ENCODE assay signal across 8 mouse cellular contexts in genomic region chr6:86364442-86365141, GRCm38 (mm10). TPM values are rescaled to one million over a fixed set of nuclear protein-coding genes. Genes with fewer than 3 reads are reported as not detected.
A peak's percentile ranks its signal among the peaks of the same experiment; 100 is the strongest.
DNase-seq lines count a peak whose midpoint lies in the region; ATAC-seq and TF ChIP-seq lines count a peak whose summit lies in the region.

No protein-coding gene starts in this region.

- H3K9me3 ChIP-seq in G1E (replicated peaks): no peaks in the 10 kb centered on the region; the same call in 1 of the 2 replicates
- H3K9me3 ChIP-seq in lung, embryonic 15.5 days: no peaks in the 10 kb centered on the region

- H3K27me3 ChIP-seq in G1E (ENCODE audit: insufficient read depth, low read length): peaks cover 17% of the 10 kb centered on the region
- no peaks in the 10 kb centered on the region for H3K27me3 ChIP-seq in cerebellum, adult 2 months (ENCODE audit: control insufficient read depth, insufficient read depth, low read length)
- H3K27me3 ChIP-seq in lung, embryonic 15.5 days: no peaks in the 10 kb centered on the region
- no peaks in the 10 kb centered on the region for H3K27me3 ChIP-seq in thymus, adult 2 months (ENCODE audit: control insufficient read depth, insufficient read depth, low read length)

- H3K4me1 ChIP-seq in G1E (ENCODE audit: insufficient read depth, low read depth, low read length): peaks cover 41% of the 10 kb centered on the region
- H3K4me1 ChIP-seq in cerebellum, adult 2 months (ENCODE audit: control insufficient read depth, insufficient read depth, low read length): peaks cover 4% of the 10 kb centered on the region
- H3K4me1 ChIP-seq in lung, embryonic 15.5 days: peaks cover 12% of the 10 kb centered on the region
- H3K4me1 ChIP-seq in thymus, adult 2 months (replicated peaks; ENCODE audit: control insufficient read depth, insufficient read depth, low read length): peaks cover 7% of the 10 kb centered on the region

- WGBS in cerebellum, adult 2 months: under 1% methylated on average over 17 of the region's 17 CpGs
- WGBS in lung, embryonic 15.5 days: under 1% methylated on average over 17 of the region's 17 CpGs
- 1% methylated on average over 17 of the region's 17 CpGs for WGBS in thymus, adult 2 months

- H3K4me3 ChIP-seq in G1E (ENCODE audit: low read depth, low read length): peak overlapping the region; percentile 93
- H3K4me3 ChIP-seq in cerebellum, adult 2 months (replicated peaks; ENCODE audit: insufficient read depth, low read depth, low read length): peak overlapping the region; percentile 91
- H3K4me3 ChIP-seq in lung, embryonic 15.5 days: peak overlapping the region; percentile 85
- peak overlapping the region; percentile 34 for H3K4me3 ChIP-seq in thymus, adult 2 months (ENCODE audit: control insufficient read depth, insufficient read depth, low read length)

- TF ChIP-seq POLR2A in cerebellum, adult 2 months (IDR thresholded peaks at IDR 0.05; ENCODE audit: borderline replicate concordance, insufficient read depth, low read length): no peak
- no peak for TF ChIP-seq POLR2A in thymus, adult 2 months (IDR thresholded peaks at IDR 0.05; ENCODE audit: control insufficient read depth, extremely low read depth, insufficient read depth, low read length, poor library complexity)

- no peak overlapping the region for H3K27ac ChIP-seq in cerebellum, adult 2 months (ENCODE audit: insufficient read depth, low read length)
- H3K27ac ChIP-seq in lung, embryonic 15.5 days: 0 out of 2 replicates have a peak overlapping the region, but pooled peaks have one; percentile 13
- no peak overlapping the region for H3K27ac ChIP-seq in thymus, adult 2 months (ENCODE audit: control insufficient read depth, insufficient read depth, low read length)

- peak; percentile 38 for DNase-seq in G1E (ENCODE audit: low spot score)
- peak; percentile 82 to 85 for DNase-seq in cerebellum, adult 2 months
- peak; percentile 88 for DNase-seq in forelimb bud, embryonic 11.5 days (ENCODE audit: low read depth, low spot score)
- peak; percentile 78 for DNase-seq in layer of hippocampus, adult 8-10 months (ENCODE audit: low spot score in 2 of 2)
- DNase-seq in ovary, adult 18-20 months (ENCODE audit: low spot score): peak; percentile 58
- DNase-seq in thymus, adult 2 months: peak; percentile 77

- peak; percentile 79 for TF ChIP-seq CTCF in G1E (IDR thresholded peaks at IDR 0.05; ENCODE audit: low read depth, low read length)
- peak; percentile 90 for TF ChIP-seq CTCF in cerebellum, adult 2 months (IDR thresholded peaks at IDR 0.05; ENCODE audit: borderline replicate concordance, insufficient read depth, low read depth, low read length)
- no peak for TF ChIP-seq CTCF in thymus, adult 2 months (IDR thresholded peaks at IDR 0.05; ENCODE audit: borderline replicate concordance, control insufficient read depth, extremely low read depth, insufficient read depth, low read length, poor library complexity)

- ATAC-seq in G1E (ENCODE audit: extremely low read depth, insufficient number of reproducible peaks, low FRiP score, poor library complexity, severe bottlenecking): no peak
- ATAC-seq in hematopoietic stem cell, adult 5-6 weeks (replicated peaks in 1 of 2; ENCODE audit: insufficient read depth in 1 of 2, low FRiP score in 2 of 2, low TSS enrichment in 1 of 2, low read depth in 1 of 2, poor library complexity in 2 of 2, severe bottlenecking in 2 of 2): peak; percentile 44 to 59
- peak; percentile 41; the same call in 1 of the 2 replicates for ATAC-seq in lung, embryonic 15.5 days (ENCODE audit: borderline replicate concordance, extremely low read depth, low FRiP score, low TSS enrichment)

- peak overlapping the region; percentile 94 for H3K4me2 ChIP-seq in lung, embryonic 15.5 days

- peak overlapping the region; percentile 54 for H3K9ac ChIP-seq in lung, embryonic 15.5 days

- peaks cover 26% of the 10 kb centered on the region for H3K36me3 ChIP-seq in G1E (replicated peaks)
- H3K36me3 ChIP-seq in lung, embryonic 15.5 days: peaks cover 16% of the 10 kb centered on the region; the same call in 1 of the 2 replicates
- H3K36me3 ChIP-seq in thymus, adult 2 months (ENCODE audit: control insufficient read depth, insufficient read depth, low read length): no peaks in the 10 kb centered on the region

RNA-seq across cellular contexts. Expression of gene Fam136a, which starts 0.9 kb away (rescaled TPM):
- total RNA-seq in G1E (2014; fragmentation: Nextera tagmentation): 62.0 and 73.4 TPM in 2 replicates
- total RNA-seq in G1E (2017): 121 and 127 TPM in 2 replicates
- polyA plus RNA-seq in G1E (2012): 35.5 and 39.5 TPM in 2 replicates
- 22.4 and 22.6 TPM in 2 replicates for polyA plus RNA-seq in cerebellum, adult 2 months (2012; rRNA removed)
- 58.5 and 66.4 TPM in 2 replicates for total RNA-seq in hematopoietic stem cell, adult 5-6 weeks (2017)
- 10 to 100 TPM; 24.4 to 27.8 (median 27.3) TPM for total RNA-seq in layer of hippocampus, adult 8-10 months (2022)
- 111 TPM in 2 replicates for polyA plus RNA-seq in lung, embryonic 15.5 days (2015; fragmentation: Nextera tagmentation; extraction: Ambion mirVana)
- polyA plus RNA-seq in thymus, adult 2 months (2012; rRNA removed): 14.3 and 15.3 TPM in 2 replicates

RNA-seq across cellular contexts. Expression of gene Snrpg, which starts 6.5 kb away (rescaled TPM):
- 114 and 123 TPM in 2 replicates for total RNA-seq in G1E (2014; fragmentation: Nextera tagmentation)
- total RNA-seq in G1E (2017): 111 and 130 TPM in 2 replicates
- polyA plus RNA-seq in G1E (2012): 24.8 and 25.1 TPM in 2 replicates
- polyA plus RNA-seq in cerebellum, adult 2 months (2012; rRNA removed): 62.2 and 74.2 TPM in 2 replicates
- 38.8 and 47.3 TPM in 2 replicates for total RNA-seq in hematopoietic stem cell, adult 5-6 weeks (2017)
- 10 to 100 TPM; 44.1 to 77.4 (median 71.6) TPM for total RNA-seq in layer of hippocampus, adult 8-10 months (2022)
- polyA plus RNA-seq in lung, embryonic 15.5 days (2015; fragmentation: Nextera tagmentation; extraction: Ambion mirVana): 556 and 637 TPM in 2 replicates
- polyA plus RNA-seq in thymus, adult 2 months (2012; rRNA removed): 67.2 and 87.1 TPM in 2 replicates

RNA-seq across cellular contexts. Expression of gene Pcyox1, which starts 32.4 kb away (rescaled TPM):
- 55.5 and 72.3 TPM in 2 replicates for total RNA-seq in G1E (2014; fragmentation: Nextera tagmentation)
- total RNA-seq in G1E (2017): 31.4 and 44.7 TPM in 2 replicates
- polyA plus RNA-seq in G1E (2012): 41.4 and 44.9 TPM in 2 replicates
- 59.5 and 61.1 TPM in 2 replicates for polyA plus RNA-seq in cerebellum, adult 2 months (2012; rRNA removed)
- 29.1 and 57.0 TPM in 2 replicates for total RNA-seq in hematopoietic stem cell, adult 5-6 weeks (2017)
- total RNA-seq in layer of hippocampus, adult 8-10 months (2022): 100 to 1,000 TPM; 115 to 135 (median 124) TPM
- 80.9 and 82.2 TPM in 2 replicates for polyA plus RNA-seq in lung, embryonic 15.5 days (2015; fragmentation: Nextera tagmentation; extraction: Ambion mirVana)
- 14.9 and 15.8 TPM in 2 replicates for polyA plus RNA-seq in thymus, adult 2 months (2012; rRNA removed)

RNA-seq across cellular contexts. Expression of gene Tia1, which starts 39.4 kb away (rescaled TPM):
- total RNA-seq in G1E (2014; fragmentation: Nextera tagmentation): 141 and 165 TPM in 2 replicates
- 82.2 and 84.0 TPM in 2 replicates for total RNA-seq in G1E (2017)
- polyA plus RNA-seq in G1E (2012): 20.1 and 25.4 TPM in 2 replicates
- polyA plus RNA-seq in cerebellum, adult 2 months (2012; rRNA removed): 119 and 133 TPM in 2 replicates
- 129 and 187 TPM in 2 replicates for total RNA-seq in hematopoietic stem cell, adult 5-6 weeks (2017)
- total RNA-seq in layer of hippocampus, adult 8-10 months (2022): 100 to 1,000 TPM; 105 to 159 (median 144) TPM
- 179 and 191 TPM in 2 replicates for polyA plus RNA-seq in lung, embryonic 15.5 days (2015; fragmentation: Nextera tagmentation; extraction: Ambion mirVana)
- 73.1 and 83.4 TPM in 2 replicates for polyA plus RNA-seq in thymus, adult 2 months (2012; rRNA removed)

Comparison
In these comparisons a context has a peak if more than half of its experiments do, and no peak if none do; other contexts are left out.
1. DNase-seq: peak in every context shown above with its lines; median percentile 88 in forelimb bud, embryonic 11.5 days; 84 in cerebellum, adult 2 months; 78 in layer of hippocampus, adult 8-10 months; 77 in thymus, adult 2 months; 58 in ovary, adult 18-20 months; 38 in G1E.
2. H3K4me3 ChIP-seq: peak in every context shown above with its lines; median percentile 93 in G1E; 91 in cerebellum, adult 2 months; 85 in lung, embryonic 15.5 days; 34 in thymus, adult 2 months.